Mouse (Mus musculus) left cerebral cortex, postnatal 25 days (tissue): Measurements from ENCODE around the gene Cyp2c29. TPM values are rescaled to one million over a fixed set of nuclear protein-coding genes. Genes with fewer than 3 reads are reported as not detected.
"Not testable (repeated sequence)": the region's sequence is repeated elsewhere in the genome, so short reads cannot be mapped to it uniquely, and the experiment has no call there.

Experiments
- DNase-seq, 2 experiments: peaks; one replicate each; pipeline ENCODE4 v3.0.0; 2022; ENCODE audit warnings: low spot score in 2 of 2, mixed read lengths in 1 of 2
- intact Hi-C: fragments of 180-260 bp; cut with DNase I; formaldehyde crosslinking; loops from one replicate; pipeline ENCODE4 v1.15.1; 2025
- total RNA-seq, 2 experiments: library from RNA; stranded (reverse); gene quantifications; 2 replicates each; pipeline ENCODE4 v1.2.3; 2021

The Cyp2c29 gene
- total RNA-seq: not detected

- DNase-seq, intact Hi-C loops: not testable (repeated sequence)
Observed at GRCm38 (mm10) chr19:39269105-39269504, at the start of gene Cyp2c29. Cyp2c29 (plus strand) TSS chr19:39269405.

DNA sequence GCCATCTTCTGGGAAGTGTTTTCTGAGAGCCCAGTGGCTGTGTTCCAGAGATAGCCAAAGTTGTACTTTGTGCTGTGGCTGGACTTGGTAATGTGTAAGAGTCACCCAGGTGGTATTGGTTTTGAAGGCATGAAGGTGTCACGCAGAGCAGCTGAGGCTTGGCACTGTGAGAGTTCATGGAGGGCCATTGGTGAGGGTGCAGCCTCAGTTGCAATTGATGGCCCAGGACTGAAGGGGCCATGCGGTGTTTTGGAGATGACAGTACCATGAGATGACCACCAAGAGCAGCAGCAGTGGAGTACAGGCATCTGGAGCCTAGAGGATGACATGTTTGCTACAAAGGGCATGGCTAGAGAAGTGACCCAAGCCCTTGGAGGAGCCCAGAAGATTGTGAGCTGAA is 2.2 kb upstream of the Cyp2c29 start:
- intact Hi-C loops, DNase-seq: not testable (repeated sequence)

DNA sequence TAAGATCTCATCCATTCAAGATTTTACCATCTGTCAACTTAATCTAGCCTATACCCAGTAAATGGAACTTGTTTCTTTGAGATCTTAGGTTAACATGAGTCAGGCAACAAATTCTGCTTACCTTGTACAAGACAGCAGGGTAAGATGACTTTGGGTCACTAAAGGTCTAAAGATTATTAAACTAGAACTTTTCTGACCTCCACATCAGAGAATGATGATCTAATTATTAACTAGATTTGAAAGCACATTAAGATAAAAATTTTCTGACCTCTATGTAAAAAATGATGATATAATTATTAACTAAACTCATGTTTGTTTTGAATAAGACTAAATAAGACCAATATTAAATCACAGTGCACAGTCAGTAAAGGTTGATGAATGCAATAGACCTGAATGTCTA is 13.6 kb downstream of the Cyp2c29 start:
- intact Hi-C loops: no loop called here
- DNase-seq: no peak

DNA sequence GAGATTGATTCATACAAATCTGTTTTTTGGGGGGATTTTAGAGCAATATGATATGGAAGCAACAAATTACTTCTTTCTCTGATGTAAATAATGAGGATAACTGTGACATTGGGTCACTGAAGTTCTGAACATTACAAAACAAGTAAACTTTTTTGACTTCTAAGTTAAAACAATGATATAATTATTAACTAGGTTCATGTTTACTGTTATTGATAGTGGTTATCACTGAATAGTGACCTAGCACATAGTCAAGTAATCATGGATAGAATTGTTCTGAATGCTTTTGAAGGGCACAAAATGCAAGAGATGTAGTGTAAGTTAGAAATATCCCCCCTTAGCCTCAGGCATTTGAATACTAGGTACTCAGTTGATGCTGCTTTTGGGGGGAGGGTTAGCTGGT is 16.4 kb downstream of the Cyp2c29 start:
- intact Hi-C loops: no loop called here
- DNase-seq: no peak

DNA sequence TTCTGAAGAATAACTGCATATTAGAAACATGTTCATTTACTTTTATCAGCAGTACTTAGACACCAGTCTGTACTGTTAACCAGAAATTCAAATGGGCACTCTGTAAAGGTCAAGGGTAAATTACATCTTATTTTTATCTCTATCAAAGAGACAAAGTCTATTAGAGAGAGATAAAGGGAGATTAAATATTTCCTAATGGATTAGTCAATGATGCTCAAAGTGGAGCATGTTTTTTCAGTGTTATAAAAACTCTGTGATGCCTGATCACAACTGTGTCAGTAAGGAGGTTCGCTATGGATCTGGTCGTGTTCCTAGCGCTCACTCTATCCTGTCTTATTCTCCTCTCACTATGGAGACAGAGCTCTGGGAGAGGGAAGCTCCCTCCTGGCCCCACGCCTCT is 17.6 kb downstream of the Cyp2c29 start:
- DNase-seq: no peak
- intact Hi-C loops: no loop called here

- intact Hi-C loops: no loop called here
- no peak for DNase-seq
Observed at GRCm38 (mm10) chr19:39288978-39289377, 19.8 kb downstream of the Cyp2c29 start.

Other genes with a start within 250 kb of the Cyp2c29 start
- gene Cyp2c65, start 208.4 kb upstream of the Cyp2c29 start, total RNA-seq: under 1 TPM in 1 of 2 experiments, not detected in 1; 0.25 TPM
- not detected for gene Cyp2c66, start 155.5 kb upstream of the Cyp2c29 start, total RNA-seq
- not detected for gene Cyp2c38, start 193.7 kb downstream of the Cyp2c29 start, total RNA-seq
- gene Cyp2c39, start 241.5 kb downstream of the Cyp2c29 start, total RNA-seq: not detected